Mouse (Mus musculus) stomach, embryonic 14.5 days (tissue): ENCODE data around the gene Rarb. TPM values are rescaled to one million over a fixed set of nuclear protein-coding genes. Genes with fewer than 3 reads are reported as not detected.

Experiments used
- ATAC-seq: fragments of 200-750 bp; cut with Nextera tagmentation; 2 replicates; pipeline ENCODE4 v1.8.0; 2017; ENCODE audit warnings: low read depth, moderate TSS enrichment; ENCODE audit not compliant: insufficient number of reproducible peaks, insufficient read depth, low FRiP score
- H3K27ac ChIP-seq: fragments of 300-500 bp; sonication (generic); 2 replicates; pipeline ENCODE4 v1.5.1; 2014; ENCODE audit warnings: mild to moderate bottlenecking, low read length, moderate library complexity, mixed read lengths
- H3K27me3 ChIP-seq: fragments of 300-500 bp; sonication (generic); 2 replicates; pipeline ENCODE4 v1.6.1; 2014; ENCODE audit warnings: low read length, control low read depth, mixed read lengths; ENCODE audit not compliant: control insufficient read depth, insufficient read depth
- H3K36me3 ChIP-seq: fragments of 300-500 bp; sonication (generic); 2 replicates; pipeline ENCODE4 v1.6.1; 2014; ENCODE audit warnings: mild to moderate bottlenecking, control low read depth, low read length, moderate library complexity, mixed read lengths; ENCODE audit not compliant: control insufficient read depth, insufficient read depth
- H3K4me1 ChIP-seq: fragments of 300-500 bp; sonication (generic); 2 replicates; pipeline ENCODE4 v1.6.1; 2014; ENCODE audit warnings: low read length, control low read depth, mixed read lengths; ENCODE audit not compliant: control insufficient read depth, insufficient read depth
- H3K4me2 ChIP-seq: fragments of 300-500 bp; sonication (generic); replicated peaks from 2 replicates; pipeline ENCODE4 v1.6.1; 2014; ENCODE audit warnings: low read depth, low read length, control low read depth
- H3K4me3 ChIP-seq: fragments of 300-500 bp; sonication (generic); 2 replicates; pipeline ENCODE4 v1.5.1; 2014; ENCODE audit warnings: low read depth, low read length, control low read depth
- H3K9ac ChIP-seq: fragments of 300-500 bp; sonication (generic); replicated peaks from 2 replicates; pipeline ENCODE4 v1.6.1; 2014; ENCODE audit warnings: low read depth, mild to moderate bottlenecking, control low read depth, low read length, moderate library complexity, mixed read lengths
- H3K9me3 ChIP-seq: fragments of 300-500 bp; sonication (generic); 2 replicates; pipeline ENCODE4 v1.6.1; 2016; ENCODE audit warnings: low read depth, low read length, control low read depth; ENCODE audit not compliant: control insufficient read depth
- WGBS: fragments of 180-500 bp; shearing (Covaris S2); extraction: QIAGEN DNeasy Blood & Tissue Kit; methylation state at CpG from one replicate; pipeline ENCODE4 v1.1.7; 2014; 5-methylcytosine and 5-hydroxymethylcytosine counted together
- polyA plus RNA-seq: library from polyadenylated mRNA; unstranded; fragments of >200 nt; fragmentation: Nextera tagmentation; extraction: Ambion mirVana; gene quantifications from 2 replicates; pipeline ENCODE4 v1.2.1, GENCODE M21; 2014

Rarb gene
- polyA plus RNA-seq, 1 experiment from 2014 or later, result 48.5 TPM

DNA sequence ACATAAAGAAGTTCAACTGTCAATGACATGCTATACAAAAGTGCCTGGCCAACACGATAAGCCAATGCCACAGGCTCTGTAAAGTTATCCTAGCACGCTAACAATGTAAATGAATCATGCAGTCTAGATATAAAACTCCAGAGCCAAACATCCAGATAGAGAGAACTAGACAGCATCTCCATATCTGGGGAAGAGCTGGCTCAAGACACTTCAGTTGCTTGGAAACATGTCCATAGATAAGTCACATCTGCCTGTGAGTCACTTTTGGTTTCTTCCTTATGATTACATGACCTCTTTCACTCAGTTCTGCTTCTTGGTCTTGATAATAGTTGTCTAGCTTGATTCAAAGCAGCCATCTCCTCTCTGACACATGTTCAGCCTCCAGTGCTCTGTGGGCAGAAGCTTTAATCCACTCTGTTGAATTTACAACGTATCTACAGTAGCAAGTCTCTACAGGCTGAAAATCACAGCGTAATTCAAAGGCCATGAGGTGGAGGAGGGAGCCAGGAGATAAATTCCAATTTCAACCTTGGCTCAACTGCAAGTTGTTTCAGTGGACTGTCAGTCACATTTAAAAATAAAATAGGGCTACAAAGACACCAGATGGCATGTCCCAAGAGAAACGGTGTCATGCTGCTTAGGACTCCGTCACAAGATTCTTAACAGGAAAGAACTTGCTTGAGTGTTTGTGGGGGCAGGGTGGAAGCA is 271.3 kb downstream of the Rarb start:
- Histone ChIP-seq H3K36me3 (peaks cover 15% of the 10 kb centered on the region; the same call in 1 of the 2 replicates), H3K9me3 (no peaks in the 10 kb centered on the region), H3K4me3 (no peak overlapping the region), H3K4me1 (no peaks in the 10 kb centered on the region), H3K4me2 (no peak overlapping the region), H3K27me3 (no peaks in the 10 kb centered on the region), H3K27ac (no peak overlapping the region), H3K9ac (no peak overlapping the region)
- 72% methylated on average over 6 of the region's 6 CpGs for WGBS
- peak; percentile 6; the same call in 1 of the 2 replicates for ATAC-seq

DNA sequence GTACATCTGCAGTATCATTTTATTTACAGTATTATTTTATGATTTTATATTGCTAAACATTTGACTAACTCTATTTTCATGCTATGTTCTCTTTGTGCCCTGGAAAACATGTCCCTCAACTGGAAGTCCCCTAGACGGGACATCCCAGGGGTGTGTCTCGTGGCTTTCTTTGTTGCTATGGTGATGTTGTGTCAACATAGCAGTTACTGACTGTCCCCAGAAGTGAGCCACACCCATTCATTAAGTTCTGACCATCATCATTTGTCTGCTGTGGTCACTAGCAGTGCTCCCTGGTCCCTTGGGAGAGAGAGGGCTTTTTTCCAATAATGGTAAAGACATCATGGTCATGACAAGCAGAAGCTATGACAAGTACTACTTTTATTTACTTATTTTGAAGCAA is 274.0 kb downstream of the Rarb start:
- H3K9ac ChIP-seq, result no peak overlapping the region
- H3K9me3 ChIP-seq, result no peaks in the 10 kb centered on the region
- peaks cover 15% of the 10 kb centered on the region; the same call in 1 of the 2 replicates for H3K36me3 ChIP-seq
- H3K27ac ChIP-seq, result no peak overlapping the region
- no peak overlapping the region for H3K4me3 ChIP-seq
- no peak for ATAC-seq
- no peaks in the 10 kb centered on the region for H3K27me3 ChIP-seq
- WGBS, result 67% methylated on average over 2 of the region's 2 CpGs
- no peak overlapping the region for H3K4me2 ChIP-seq
- no peaks in the 10 kb centered on the region for H3K4me1 ChIP-seq

DNA sequence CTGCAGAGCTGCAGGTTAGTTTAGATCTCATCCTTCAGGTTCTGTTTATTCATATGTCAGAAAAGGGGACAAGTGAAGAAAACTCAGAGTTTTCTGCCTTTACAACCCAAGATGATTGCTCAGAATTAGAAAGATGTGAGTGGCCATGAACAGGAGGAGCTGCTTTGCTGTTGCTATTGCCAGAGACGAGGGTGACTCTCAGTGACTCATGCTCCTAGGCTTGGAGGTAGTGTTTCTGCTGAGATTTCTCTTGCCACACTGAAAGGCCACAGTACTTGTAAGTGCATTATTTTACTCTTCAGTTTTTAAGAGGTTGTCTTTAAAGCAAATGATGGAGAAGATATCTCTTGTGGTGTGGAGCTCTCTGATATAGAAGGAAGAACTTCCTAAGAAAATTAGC is 277.3 kb downstream of the Rarb start:
- Histone ChIP-seq H3K4me2 (no peak overlapping the region), H3K27me3 (no peaks in the 10 kb centered on the region), H3K4me3 (no peak overlapping the region), H3K9me3 (no peaks in the 10 kb centered on the region), H3K27ac (no peak overlapping the region), H3K36me3 (peaks cover 7% of the 10 kb centered on the region; the same call in 1 of the 2 replicates), H3K9ac (no peak overlapping the region), H3K4me1 (no peaks in the 10 kb centered on the region)
- no peak for ATAC-seq
- 84% methylated on average over 1 of the region's 1 CpGs for WGBS

DNA sequence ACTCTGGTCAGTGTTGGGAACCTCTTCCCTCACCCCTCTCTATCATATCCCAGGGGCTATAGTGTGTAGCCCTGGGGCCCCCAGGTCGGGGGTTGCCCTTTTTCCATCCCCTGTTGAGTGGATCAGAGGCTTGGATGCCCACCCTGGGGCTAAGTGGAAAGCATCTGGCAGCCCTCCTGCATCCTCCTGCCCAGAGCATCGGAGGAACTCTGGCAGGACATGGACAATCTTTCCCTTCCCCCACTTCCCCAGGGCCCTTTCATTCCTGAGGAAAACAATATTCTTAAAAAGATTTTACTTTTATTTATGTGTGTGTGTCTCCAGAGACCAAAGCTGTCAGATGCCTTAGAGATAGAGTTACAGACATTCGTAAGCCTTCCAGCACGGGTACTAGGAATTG is 281.5 kb downstream of the Rarb start:
- no peak for ATAC-seq
- WGBS, result 63% methylated on average over 4 of the region's 4 CpGs

DNA sequence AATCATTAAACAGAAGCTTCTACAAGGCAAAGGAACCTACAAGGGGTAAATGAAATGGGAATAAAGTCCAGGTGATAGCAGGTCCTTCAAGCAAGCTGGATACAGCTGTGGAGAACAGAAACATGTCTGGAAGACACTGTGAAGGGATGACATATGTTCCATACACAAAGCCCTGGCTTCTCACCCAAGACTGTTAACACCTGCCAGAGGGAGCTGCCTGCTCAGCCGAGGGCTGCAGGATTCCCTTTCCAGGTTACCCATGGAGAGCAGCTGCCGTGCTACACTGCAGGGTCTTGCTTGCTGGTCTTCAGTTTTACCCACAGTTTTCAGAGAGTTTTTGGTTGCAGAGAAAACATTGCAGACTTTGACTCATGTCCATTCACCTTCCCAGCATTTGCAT is 290.3 kb downstream of the Rarb start:
- H3K4me3 ChIP-seq, result no peak overlapping the region
- H3K9ac ChIP-seq, result no peak overlapping the region
- no peaks in the 10 kb centered on the region for H3K36me3 ChIP-seq
- H3K27ac ChIP-seq, result no peak overlapping the region
- H3K4me2 ChIP-seq, result no peak overlapping the region
- H3K4me1 ChIP-seq, result no peaks in the 10 kb centered on the region
- no peak for ATAC-seq
- no peaks in the 10 kb centered on the region for H3K27me3 ChIP-seq
- 55% methylated on average over 2 of the region's 2 CpGs for WGBS
- H3K9me3 ChIP-seq, result no peaks in the 10 kb centered on the region

More for the DNA sequence above, 281.5 kb downstream of the Rarb start:
- no peak overlapping the region for H3K27ac ChIP-seq
- no peaks in the 10 kb centered on the region for H3K9me3 ChIP-seq
- H3K27me3 ChIP-seq, result no peaks in the 10 kb centered on the region
- no peaks in the 10 kb centered on the region for H3K4me1 ChIP-seq
- H3K4me2 ChIP-seq, result no peak overlapping the region
- H3K36me3 ChIP-seq, result no peaks in the 10 kb centered on the region
- no peak overlapping the region for H3K9ac ChIP-seq
- no peak overlapping the region for H3K4me3 ChIP-seq

DNA sequence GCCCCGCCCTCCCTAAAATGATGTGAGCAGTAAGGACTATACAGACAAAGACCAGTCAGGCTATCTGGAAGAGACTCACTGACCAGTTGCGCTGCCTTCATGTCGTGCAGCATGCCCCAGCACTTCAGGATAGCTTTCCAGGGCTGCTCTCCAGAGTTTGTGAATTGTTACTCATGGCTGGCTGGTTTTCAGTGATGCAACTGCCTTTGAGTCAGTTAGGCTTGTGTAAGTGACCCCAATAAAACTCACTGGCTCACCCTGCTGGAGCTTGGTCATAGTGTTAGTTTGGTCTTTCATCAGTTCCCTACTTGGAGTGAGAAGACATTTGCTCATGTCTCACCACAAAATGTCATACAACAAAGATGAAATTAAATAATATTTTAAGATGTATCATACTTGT is 292.8 kb downstream of the Rarb start:
- no peak for ATAC-seq
- Histone ChIP-seq H3K36me3 (no peaks in the 10 kb centered on the region), H3K27ac (no peak overlapping the region), H3K4me1 (no peaks in the 10 kb centered on the region), H3K4me2 (no peak overlapping the region), H3K9me3 (no peaks in the 10 kb centered on the region), H3K4me3 (no peak overlapping the region), H3K27me3 (no peaks in the 10 kb centered on the region), H3K9ac (no peak overlapping the region)
- 88% methylated on average over 3 of the region's 3 CpGs for WGBS

DNA sequence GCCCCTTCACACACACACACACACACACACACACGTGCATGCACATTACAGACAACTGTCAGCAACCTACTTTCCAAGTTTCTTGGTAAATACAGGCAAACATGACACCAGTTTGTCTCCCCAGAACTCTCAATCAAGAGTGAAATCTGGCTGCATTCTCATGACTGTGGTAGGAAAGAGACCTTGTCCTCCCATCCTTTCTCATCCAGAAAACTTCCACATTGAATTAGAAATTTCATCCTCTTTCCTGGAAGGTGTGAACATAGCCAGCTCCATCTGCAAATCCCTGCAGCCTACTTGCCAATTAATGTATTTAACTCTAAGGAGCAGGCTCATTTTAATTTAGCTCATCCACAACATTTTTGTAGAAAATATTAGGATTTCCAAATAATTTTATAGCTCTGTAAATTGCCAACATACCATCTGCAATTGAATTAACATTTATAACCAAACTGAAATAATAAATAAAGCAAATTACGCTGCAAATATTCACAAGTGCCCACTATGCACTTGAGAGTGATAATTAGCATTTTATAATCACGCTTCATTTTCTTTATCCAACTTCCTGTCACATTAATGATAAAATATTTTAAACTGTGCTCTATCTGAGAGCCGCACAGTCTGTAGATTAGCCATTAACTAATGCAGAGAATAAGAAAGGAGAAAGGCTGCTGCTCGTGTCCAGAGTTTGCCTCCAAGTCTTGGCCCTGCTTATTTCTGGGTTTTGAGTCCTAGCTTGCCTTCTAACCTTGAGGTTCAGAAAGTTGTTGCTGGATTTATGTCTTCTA is 293.6 kb downstream of the Rarb start:
- Histone ChIP-seq H3K4me2 (no peak overlapping the region), H3K4me1 (no peaks in the 10 kb centered on the region), H3K9me3 (no peaks in the 10 kb centered on the region), H3K9ac (no peak overlapping the region), H3K27me3 (no peaks in the 10 kb centered on the region), H3K27ac (no peak overlapping the region), H3K4me3 (no peak overlapping the region), H3K36me3 (no peaks in the 10 kb centered on the region)
- 73% methylated on average over 5 of the region's 5 CpGs for WGBS
- no peak for ATAC-seq

DNA sequence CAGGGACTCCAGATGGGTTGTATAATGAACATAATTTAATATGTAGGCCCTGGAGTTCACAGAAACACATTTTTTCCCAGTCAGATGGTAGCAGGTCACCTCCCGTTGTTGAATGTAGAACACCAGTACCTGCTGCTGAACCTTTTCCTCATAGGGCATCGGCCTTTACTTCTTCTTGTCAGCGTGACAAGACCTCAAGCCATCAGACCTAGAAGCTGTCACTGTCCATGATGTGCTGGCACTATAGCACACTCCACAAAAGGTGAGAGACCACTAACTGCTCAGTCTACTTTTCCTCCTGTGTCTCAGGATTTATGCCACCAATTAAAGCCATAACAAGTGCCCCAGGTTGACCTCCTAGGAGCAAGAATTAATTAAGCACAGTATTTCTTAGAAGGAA is 296.1 kb downstream of the Rarb start:
- no peaks in the 10 kb centered on the region for H3K9me3 ChIP-seq
- ATAC-seq, result no peak
- no peak overlapping the region for H3K4me2 ChIP-seq
- no peaks in the 10 kb centered on the region for H3K36me3 ChIP-seq
- no peaks in the 10 kb centered on the region for H3K4me1 ChIP-seq
- no peaks in the 10 kb centered on the region for H3K27me3 ChIP-seq
- WGBS, result 78% methylated on average over 3 of the region's 3 CpGs
- no peak overlapping the region for H3K27ac ChIP-seq
- no peak overlapping the region for H3K4me3 ChIP-seq
- H3K9ac ChIP-seq, result no peak overlapping the region
